Mouse (Mus musculus) midbrain, embryonic 12.5 days (tissue): ENCODE results near the gene Atpaf2. TPM values are rescaled to one million over a fixed set of nuclear protein-coding genes. Genes with fewer than 3 reads are reported as not detected.

ENCODE experiments used
- ATAC-seq: fragments of 200-750 bp; cut with Nextera tagmentation; 2 replicates; pipeline ENCODE4 v1.8.0; 2017; ENCODE audit warnings: low read depth, moderate TSS enrichment, moderate library complexity; ENCODE audit not compliant: low FRiP score
- H3K27ac ChIP-seq: fragments of 300-500 bp; sonication (generic); replicated peaks from 2 replicates; pipeline ENCODE4 v1.5.1; 2016; ENCODE audit warnings: mild to moderate bottlenecking
- H3K27me3 ChIP-seq: fragments of 300-500 bp; sonication (generic); 2 replicates; pipeline ENCODE4 v1.6.1; 2016; ENCODE audit warnings: mild to moderate bottlenecking
- H3K36me3 ChIP-seq: fragments of 300-500 bp; sonication (generic); 2 replicates; pipeline ENCODE4 v1.6.1; 2016
- H3K4me1 ChIP-seq: fragments of 300-500 bp; sonication (generic); 2 replicates; pipeline ENCODE4 v1.6.1; 2016
- H3K4me2 ChIP-seq: fragments of 300-500 bp; sonication (generic); replicated peaks from 2 replicates; pipeline ENCODE4 v1.6.1; 2016; ENCODE audit warnings: mild to moderate bottlenecking, moderate library complexity
- H3K4me3 ChIP-seq: fragments of 300-500 bp; sonication (generic); 2 replicates; pipeline ENCODE4 v1.5.1; 2016; ENCODE audit warnings: mild to moderate bottlenecking
- H3K9ac ChIP-seq: fragments of 300-500 bp; sonication (generic); replicated peaks from 2 replicates; pipeline ENCODE4 v1.6.1; 2016; ENCODE audit warnings: mild to moderate bottlenecking, moderate library complexity
- H3K9me3 ChIP-seq: fragments of 300-500 bp; sonication (generic); 2 replicates; pipeline ENCODE4 v1.6.1; 2016; ENCODE audit warnings: mild to moderate bottlenecking
- WGBS: fragments of 180-500 bp; shearing (Covaris S2); methylation state at CpG from one replicate; pipeline ENCODE4 v1.1.7; 2016; 5-methylcytosine and 5-hydroxymethylcytosine counted together
- polyA plus RNA-seq: library from polyadenylated mRNA; unstranded; fragments of >200 nt; fragmentation: Nextera tagmentation; extraction: Ambion mirVana; gene quantifications from 2 replicates; pipeline ENCODE4 v1.2.1, GENCODE M21; 2016

Gene Atpaf2
- polyA plus RNA-seq, 1 experiment from 2014 or later = 36.8 TPM

GRCm38 (mm10) chr11:60427628-60428027, 9.4 kb upstream of the Atpaf2 start:
- no peak overlapping the region for H3K4me3 ChIP-seq
- no peak overlapping the region for H3K4me2 ChIP-seq
- H3K27me3 ChIP-seq = no peaks in the 10 kb centered on the region
- no peaks in the 10 kb centered on the region for H3K4me1 ChIP-seq
- peaks cover 32% of the 10 kb centered on the region for H3K36me3 ChIP-seq
- no peak overlapping the region for H3K9ac ChIP-seq
- 94% methylated on average over 3 of the region's 3 CpGs for WGBS
- H3K27ac ChIP-seq = no peak overlapping the region
- H3K9me3 ChIP-seq = no peaks in the 10 kb centered on the region
- no peak for ATAC-seq

- Histone ChIP-seq H3K9ac (no peak overlapping the region), H3K27me3 (no peaks in the 10 kb centered on the region), H3K4me2 (no peak overlapping the region), H3K4me3 (no peak overlapping the region), H3K27ac (no peak overlapping the region), H3K9me3 (no peaks in the 10 kb centered on the region), H3K36me3 (peaks cover 25% of the 10 kb centered on the region), H3K4me1 (no peaks in the 10 kb centered on the region)
- ATAC-seq = no peak
- WGBS = 87% methylated on average over 1 of the region's 1 CpGs
Observed at GRCm38 (mm10) chr11:60426417-60426816, 8.2 kb upstream of the Atpaf2 start.

- Histone ChIP-seq H3K36me3 (peaks cover 16% of the 10 kb centered on the region), H3K9me3 (no peaks in the 10 kb centered on the region), H3K4me2 (no peak overlapping the region), H3K4me3 (no peak overlapping the region), H3K27ac (no peak overlapping the region), H3K27me3 (no peaks in the 10 kb centered on the region), H3K9ac (no peak overlapping the region), H3K4me1 (peaks cover 11% of the 10 kb centered on the region)
- ATAC-seq = no peak
- WGBS = 50% methylated on average over 1 of the region's 1 CpGs
Observed at GRCm38 (mm10) chr11:60423006-60423405, 4.7 kb upstream of the Atpaf2 start.

GRCm38 (mm10) chr11:60422046-60422668, 3.9 kb upstream of the Atpaf2 start:
- ATAC-seq = no peak
- H3K4me2 ChIP-seq = no peak overlapping the region

GRCm38 (mm10) chr11:60418473-60418803, 181 bp upstream of the Atpaf2 start:
- peak overlapping the region; percentile 95 for H3K4me2 ChIP-seq
- H3K9ac ChIP-seq = peak overlapping the region; percentile 87
- H3K36me3 ChIP-seq = no peaks in the 10 kb centered on the region
- 26% methylated on average over 6 of the region's 6 CpGs for WGBS
- no peak overlapping the region for H3K27ac ChIP-seq
- H3K4me3 ChIP-seq = peak overlapping the region; percentile 79
- H3K4me1 ChIP-seq = peaks cover 26% of the 10 kb centered on the region
- no peak for ATAC-seq
- no peaks in the 10 kb centered on the region for H3K27me3 ChIP-seq
- H3K9me3 ChIP-seq = no peaks in the 10 kb centered on the region

More at GRCm38 (mm10) chr11:60422046-60422668, 3.9 kb upstream of the Atpaf2 start:
- 67% methylated on average over 6 of the region's 6 CpGs for WGBS
- peaks cover 15% of the 10 kb centered on the region for H3K4me1 ChIP-seq
- no peak overlapping the region for H3K9ac ChIP-seq
- H3K27ac ChIP-seq = no peak overlapping the region
- peaks cover 7% of the 10 kb centered on the region; the same call in 1 of the 2 replicates for H3K36me3 ChIP-seq
- H3K9me3 ChIP-seq = no peaks in the 10 kb centered on the region
- H3K4me3 ChIP-seq = no peak overlapping the region
- no peaks in the 10 kb centered on the region for H3K27me3 ChIP-seq

GRCm38 (mm10) chr11:60416963-60417716, 1.1 kb downstream of the Atpaf2 start, which contains the start of gene Gid4:
Gid4 (plus strand) TSS chr11:60417145.
- peak within 1 kb of the TSS; percentile 87 for H3K9ac ChIP-seq
- H3K27ac ChIP-seq = peak within 1 kb of the TSS; percentile 84
- peak; percentile 98 for ATAC-seq
- peak within 1 kb of the TSS; percentile 95 for H3K4me2 ChIP-seq
- peak within 1 kb of the TSS; percentile 79 for H3K4me3 ChIP-seq
- H3K9me3 ChIP-seq = no peaks in the 10 kb centered on the region
- WGBS = 1% methylated on average over 64 of the region's 81 CpGs
- no peaks in the 10 kb centered on the region for H3K36me3 ChIP-seq
- no peaks in the 10 kb centered on the region for H3K27me3 ChIP-seq
- H3K4me1 ChIP-seq = peaks cover 26% of the 10 kb centered on the region

- Histone ChIP-seq H3K4me3 (peak overlapping the region; percentile 79), H3K27ac (no peak overlapping the region; the same call in 1 of the 2 replicates), H3K4me1 (peaks cover 26% of the 10 kb centered on the region), H3K9me3 (no peaks in the 10 kb centered on the region), H3K9ac (peak overlapping the region; percentile 69), H3K36me3 (no peaks in the 10 kb centered on the region), H3K4me2 (peak overlapping the region; percentile 95), H3K27me3 (no peaks in the 10 kb centered on the region)
- whole genome bisulfite sequencing = under 1% methylated on average over 21 of the region's 21 CpGs
- no peak; the same call in 1 of the 2 replicates for ATAC-seq
Observed at GRCm38 (mm10) chr11:60416590-60416962, 1.7 kb downstream of the Atpaf2 start.

- Histone ChIP-seq H3K9ac (no peak overlapping the region), H3K9me3 (no peaks in the 10 kb centered on the region), H3K4me2 (no peak overlapping the region), H3K36me3 (peaks cover 12% of the 10 kb centered on the region; the same call in 1 of the 2 replicates), H3K27ac (no peak overlapping the region), H3K27me3 (no peaks in the 10 kb centered on the region), H3K4me1 (peaks cover 14% of the 10 kb centered on the region), H3K4me3 (no peak overlapping the region)
- no peak for ATAC-seq
- WGBS = 91% methylated on average over 2 of the region's 2 CpGs
Observed at GRCm38 (mm10) chr11:60412921-60413320, 5.3 kb downstream of the Atpaf2 start.

- no peak overlapping the region for H3K9ac ChIP-seq
- H3K9me3 ChIP-seq = no peaks in the 10 kb centered on the region
- peaks cover 11% of the 10 kb centered on the region for H3K4me1 ChIP-seq
- peaks cover 19% of the 10 kb centered on the region for H3K36me3 ChIP-seq
- H3K4me3 ChIP-seq = no peak overlapping the region
- ATAC-seq = no peak
- H3K4me2 ChIP-seq = no peak overlapping the region
- 14% methylated on average over 3 of the region's 3 CpGs for WGBS
- H3K27ac ChIP-seq = no peak overlapping the region
- no peaks in the 10 kb centered on the region for H3K27me3 ChIP-seq
Observed at GRCm38 (mm10) chr11:60412173-60412572, 6.1 kb downstream of the Atpaf2 start.

- WGBS = 96% methylated on average over 1 of the region's 1 CpGs
- Histone ChIP-seq H3K27ac (no peak overlapping the region), H3K36me3 (peaks cover 70% of the 10 kb centered on the region), H3K4me3 (no peak overlapping the region), H3K27me3 (no peaks in the 10 kb centered on the region), H3K9me3 (no peaks in the 10 kb centered on the region), H3K4me2 (no peak overlapping the region), H3K9ac (no peak overlapping the region), H3K4me1 (no peaks in the 10 kb centered on the region)
- ATAC-seq = no peak
Observed at GRCm38 (mm10) chr11:60406606-60407005, 11.7 kb downstream of the Atpaf2 start.

- Histone ChIP-seq H3K36me3 (peaks cover 17% of the 10 kb centered on the region), H3K4me1 (no peaks in the 10 kb centered on the region; the same call in 1 of the 2 replicates), H3K9ac (no peak overlapping the region), H3K27me3 (no peaks in the 10 kb centered on the region), H3K9me3 (no peaks in the 10 kb centered on the region), H3K4me3 (no peak overlapping the region), H3K4me2 (no peak overlapping the region), H3K27ac (no peak overlapping the region)
- 95% methylated on average over 2 of the region's 2 CpGs for WGBS
- no peak for ATAC-seq
Observed at GRCm38 (mm10) chr11:60397172-60397571, 21.1 kb downstream of the Atpaf2 start.

- H3K9ac ChIP-seq = no peak overlapping the region
- peaks cover 11% of the 10 kb centered on the region for H3K36me3 ChIP-seq
- H3K4me1 ChIP-seq = no peaks in the 10 kb centered on the region; the same call in 1 of the 2 replicates
- H3K9me3 ChIP-seq = no peaks in the 10 kb centered on the region
- WGBS = 82% methylated on average over 6 of the region's 6 CpGs
- no peak for ATAC-seq
- H3K27me3 ChIP-seq = no peaks in the 10 kb centered on the region
- H3K27ac ChIP-seq = no peak overlapping the region
- no peak overlapping the region for H3K4me2 ChIP-seq
- no peak overlapping the region for H3K4me3 ChIP-seq
Observed at GRCm38 (mm10) chr11:60396546-60396945, 21.7 kb downstream of the Atpaf2 start.
